Mouse (Mus musculus) T-cell, adult 2 months (primary cell): ENCODE measurements around the gene Six3.

Experiments
- DNase-seq: peaks from one replicate; pipeline ENCODE4 v3.0.0; 2022; ENCODE audit warnings: low spot score

Gene Six3

GRCm38 (mm10) chr17:85626091-85626860 is 12.9 kb downstream of the Six3 start:
- no peak for DNase-seq

DNA sequence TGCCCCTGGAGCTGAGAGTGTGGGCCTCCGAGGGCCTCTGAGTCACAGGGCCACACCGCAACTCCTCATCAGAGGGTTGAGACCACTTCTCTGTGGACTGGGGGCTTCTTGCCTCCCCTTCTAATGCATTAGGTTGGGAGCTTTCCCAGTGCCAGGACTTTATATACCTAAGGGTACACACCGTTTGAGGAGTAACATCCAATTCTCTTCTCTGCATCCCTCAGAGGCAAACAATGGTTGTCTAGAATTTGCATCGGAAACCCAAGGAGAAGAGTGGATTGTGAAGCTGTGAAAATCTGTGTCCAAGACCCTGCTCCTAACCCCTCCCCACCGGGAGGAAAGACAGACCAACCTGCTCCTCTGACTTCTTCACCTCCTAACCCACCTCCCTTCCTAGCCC is 14.3 kb downstream of the Six3 start:
- no peak for DNase-seq

DNA sequence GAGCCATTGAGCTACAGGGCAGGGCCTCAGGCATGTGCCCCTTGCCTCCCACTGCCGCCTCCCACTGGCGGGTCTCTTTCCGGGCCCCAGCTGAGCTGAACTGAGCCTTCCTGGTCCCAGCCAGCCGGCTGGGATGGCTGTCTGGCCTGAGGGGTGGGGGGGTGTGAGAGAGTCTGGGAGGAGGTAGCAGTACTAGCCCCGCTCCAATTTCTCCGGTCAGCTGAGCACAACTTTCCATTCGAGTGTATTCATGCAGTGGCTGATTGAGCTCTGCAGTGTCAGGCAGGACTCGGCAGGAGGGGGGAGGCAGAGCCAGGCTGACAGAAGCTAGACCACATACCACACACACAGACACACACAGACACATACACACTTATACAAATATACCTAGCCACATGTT is 15.4 kb downstream of the Six3 start:
- DNase-seq = no peak

GRCm38 (mm10) chr17:85629396-85629795 is 16.0 kb downstream of the Six3 start:
- DNase-seq = no peak

GRCm38 (mm10) chr17:85630296-85631050 is 17.1 kb downstream of the Six3 start:
- DNase-seq = no peak

- no peak for DNase-seq
These were observed 17.7 kb downstream of the Six3 start for GRCm38 (mm10) chr17:85631106-85631505.

DNA sequence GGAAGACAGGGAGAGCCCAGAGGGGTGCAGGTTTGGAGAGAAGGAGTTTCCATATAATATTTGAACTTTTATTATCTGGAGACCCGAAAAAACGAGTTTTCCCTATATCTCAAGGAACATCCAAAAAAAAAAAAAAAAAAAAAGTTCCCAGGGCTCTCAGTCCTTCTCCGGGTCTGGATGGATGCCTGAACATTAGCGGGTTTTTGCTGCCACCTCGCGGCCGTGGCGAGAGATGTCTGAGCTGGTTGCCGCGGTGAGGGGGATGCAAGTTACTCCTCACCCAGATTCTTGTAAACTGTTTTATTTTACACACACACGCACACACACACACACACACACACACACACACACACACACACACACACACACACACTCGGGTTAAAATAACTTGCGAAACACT is 20.2 kb downstream of the Six3 start:
- peak; percentile 11 for DNase-seq

DNA sequence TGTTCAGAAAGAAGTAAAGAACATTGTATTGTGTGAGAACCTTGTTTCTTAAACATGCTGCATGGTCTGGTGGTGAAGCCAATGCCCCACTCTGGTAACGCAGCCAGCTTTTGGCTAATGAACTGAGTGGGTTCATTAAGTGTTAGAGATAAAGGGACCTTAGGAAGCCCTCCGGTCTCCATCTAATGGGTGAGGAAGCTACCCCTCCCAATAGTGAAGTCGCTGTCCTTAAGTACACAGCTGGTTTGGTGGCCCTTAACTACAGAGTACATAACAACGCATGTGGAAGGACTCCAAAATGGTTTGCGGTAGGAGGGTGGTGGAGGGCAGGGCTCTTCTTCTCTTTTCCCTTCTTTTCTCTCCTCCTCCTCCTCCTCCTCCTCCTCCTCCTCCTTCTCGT is 24.5 kb downstream of the Six3 start:
- no peak for DNase-seq

GRCm38 (mm10) chr17:85645312-85645711 is 31.9 kb downstream of the Six3 start:
- DNase-seq = no peak

- DNase-seq = no peak
These were observed 32.6 kb downstream of the Six3 start for GRCm38 (mm10) chr17:85645718-85646665.

DNA sequence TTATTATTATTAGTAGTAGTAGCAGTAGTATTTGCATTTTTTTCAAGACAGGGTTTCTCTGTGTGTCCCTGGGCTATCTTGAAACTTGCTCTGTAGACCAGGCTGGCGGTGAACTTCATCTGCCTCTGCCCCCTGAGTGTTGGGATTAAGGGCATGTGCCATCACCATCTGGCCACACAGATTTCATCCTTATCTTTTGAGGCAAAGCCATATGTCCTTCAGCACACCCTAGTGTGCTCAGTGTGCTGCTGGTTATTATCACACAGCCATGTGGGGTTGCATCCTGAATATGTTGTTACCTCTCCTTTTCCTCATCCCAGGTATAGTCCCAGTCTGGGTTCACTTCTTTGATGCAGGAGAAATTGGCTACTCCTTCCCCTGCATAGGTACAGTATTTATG is 46.6 kb downstream of the Six3 start:
- no peak for DNase-seq

DNA sequence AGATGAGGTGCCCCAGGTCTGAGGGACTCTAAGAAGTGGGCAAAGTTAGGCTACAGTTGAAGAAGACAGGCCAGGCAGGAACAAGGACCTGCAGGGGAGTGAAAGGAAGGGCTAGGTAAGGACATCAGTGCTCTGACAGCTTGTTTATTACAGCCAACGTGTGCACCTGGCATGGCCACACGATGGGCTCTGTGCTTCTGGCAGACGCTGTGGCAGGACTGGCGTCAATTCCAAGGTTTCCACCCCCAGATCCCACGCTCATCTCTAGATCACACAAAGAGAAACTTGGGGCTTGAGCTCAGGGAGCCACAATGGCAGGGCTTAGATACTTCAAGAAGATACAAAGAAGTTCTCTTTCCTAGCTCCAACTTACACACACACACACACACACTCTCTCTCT is 48.1 kb downstream of the Six3 start:
- no peak for DNase-seq

DNA sequence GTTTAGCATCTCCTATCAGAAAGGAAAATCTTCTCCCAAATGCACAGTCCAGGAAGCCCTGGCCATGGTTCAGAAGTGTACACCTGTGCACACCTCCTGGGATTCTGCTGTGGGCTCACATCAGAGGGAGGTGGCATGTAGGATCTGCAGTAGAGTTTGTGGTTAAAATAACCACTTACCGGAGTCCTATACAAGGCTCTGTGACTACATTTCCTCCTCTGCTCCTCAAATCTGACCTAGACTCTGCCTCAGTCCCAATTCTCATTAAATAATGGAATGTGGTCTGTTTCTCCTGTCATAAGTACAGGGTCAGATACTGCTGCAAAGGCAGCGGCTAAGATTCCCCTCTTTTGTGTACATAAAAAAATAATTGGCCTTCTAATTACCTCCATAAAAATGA is 50.8 kb downstream of the Six3 start:
- DNase-seq = no peak

- DNase-seq = peak; percentile 20
These were observed 51.4 kb downstream of the Six3 start for GRCm38 (mm10) chr17:85664618-85665320.
